Mouse (Mus musculus) embryonic fibroblast, embryonic 13.5 days (primary cell): Measurements from ENCODE around the gene Trappc3l.

Source experiments
- CTCF ChIP-seq: IDR thresholded peaks from 2 replicates; pipeline ENCODE4 v1.5.1; 2011; ENCODE audit warnings: mild to moderate bottlenecking, control low read depth, low read length, moderate library complexity, borderline replicate concordance; ENCODE audit not compliant: insufficient read depth
- POLR2A ChIP-seq: IDR thresholded peaks from 2 replicates; pipeline ENCODE4 v1.6.1; 2011; ENCODE audit warnings: low read depth, mild to moderate bottlenecking, control low read depth, low read length, moderate library complexity

- TF ChIP-seq CTCF, result no peak
- TF ChIP-seq POLR2A, result no peak
Measured at GRCm38 (mm10) chr10:34136432-34136831, 99.0 kb downstream of the Trappc3l start.
